Mouse (Mus musculus) ovary, adult 18-20 months (tissue): ENCODE results near the gene Ager.

Experiments
- DNase-seq: peaks from one replicate; pipeline ENCODE4 v3.0.0; 2022; ENCODE audit warnings: low spot score, mixed read lengths

The Ager gene

DNA sequence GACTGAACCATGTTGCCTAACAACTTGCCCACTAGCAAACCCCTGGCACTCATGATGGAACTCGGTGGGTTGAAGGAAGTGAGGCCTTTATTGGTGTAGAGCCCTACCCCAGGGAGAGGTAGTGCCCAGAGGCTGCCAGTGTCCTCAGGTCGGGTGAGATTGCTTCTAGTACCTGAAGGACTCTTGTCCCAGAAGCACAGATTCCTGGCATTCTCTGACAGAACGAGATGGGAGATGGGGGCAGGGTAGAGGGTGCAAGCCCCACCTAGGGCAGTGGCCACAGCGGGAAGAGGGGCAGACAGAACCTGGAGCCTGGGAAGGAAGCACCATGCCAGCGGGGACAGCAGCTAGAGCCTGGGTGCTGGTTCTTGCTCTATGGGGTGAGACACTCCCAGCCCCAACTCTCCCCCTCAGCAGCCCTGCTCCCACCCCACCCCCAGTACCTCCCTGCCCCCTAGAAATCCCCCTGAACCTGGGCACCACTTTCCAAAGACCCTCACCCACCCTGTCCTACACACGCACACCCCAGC is at the start of gene Ager:
Ager (plus strand) TSS at position 297 of the 530 bp plus-strand sequence.
- DNase-seq, result no peak

DNA sequence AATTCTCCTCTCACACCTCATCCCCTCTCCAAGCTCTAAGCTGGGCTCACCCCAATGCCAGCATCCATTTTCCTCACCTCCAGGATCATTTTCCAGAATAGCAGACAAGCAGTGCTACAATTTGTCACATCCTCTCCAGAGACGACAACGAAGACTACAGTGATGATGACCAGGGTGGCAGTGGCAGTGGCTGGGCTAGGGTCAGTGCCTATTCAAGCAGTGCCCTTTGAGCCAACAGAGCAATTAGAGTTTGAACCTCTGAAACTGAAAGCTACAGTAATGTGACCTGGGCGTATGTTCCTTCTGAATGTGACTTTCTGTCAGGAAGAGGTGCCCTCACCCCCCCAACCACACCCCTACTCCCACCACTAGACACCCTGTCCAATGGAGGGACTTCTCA is 48.5 kb upstream of the Ager start:
- DNase-seq, result no peak

DNA sequence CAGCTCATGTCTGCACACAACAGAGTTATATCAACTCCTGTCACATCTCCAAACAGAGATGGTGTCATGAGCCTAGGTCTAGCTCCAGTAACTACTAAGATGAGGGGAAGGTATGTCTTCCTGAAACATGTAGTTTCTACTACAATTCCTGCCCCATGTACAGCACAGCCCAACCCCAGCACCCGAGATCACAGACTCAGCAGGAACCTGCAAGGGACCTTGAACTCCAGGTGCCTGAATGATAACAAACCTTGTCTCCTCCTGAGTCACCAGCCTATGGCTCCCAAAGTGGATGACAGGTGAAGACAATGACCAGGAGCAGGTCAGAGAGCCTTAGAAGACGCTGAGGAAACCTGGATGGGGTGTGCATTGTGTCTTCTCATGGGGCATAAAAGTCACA is 47.8 kb upstream of the Ager start:
- DNase-seq, result no peak

DNA sequence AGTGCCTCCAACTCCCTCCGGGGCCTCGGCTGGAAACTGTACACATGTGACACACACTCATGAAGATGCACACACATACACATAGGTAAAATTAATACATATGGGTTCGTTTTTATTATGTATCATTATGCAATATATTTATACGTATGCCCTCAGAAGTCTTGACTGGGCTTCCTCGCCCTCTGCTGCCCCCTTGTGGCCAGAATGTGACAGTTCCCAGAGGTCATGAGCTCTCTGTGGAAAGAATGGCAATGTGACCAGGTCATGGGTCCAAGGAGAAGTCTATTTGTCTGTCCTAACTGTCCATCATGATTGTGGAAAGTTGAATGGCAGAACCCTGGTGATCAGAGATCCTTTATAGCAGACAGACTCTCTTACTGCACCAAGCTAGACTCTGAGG is 42.2 kb upstream of the Ager start:
- DNase-seq, result no peak

DNA sequence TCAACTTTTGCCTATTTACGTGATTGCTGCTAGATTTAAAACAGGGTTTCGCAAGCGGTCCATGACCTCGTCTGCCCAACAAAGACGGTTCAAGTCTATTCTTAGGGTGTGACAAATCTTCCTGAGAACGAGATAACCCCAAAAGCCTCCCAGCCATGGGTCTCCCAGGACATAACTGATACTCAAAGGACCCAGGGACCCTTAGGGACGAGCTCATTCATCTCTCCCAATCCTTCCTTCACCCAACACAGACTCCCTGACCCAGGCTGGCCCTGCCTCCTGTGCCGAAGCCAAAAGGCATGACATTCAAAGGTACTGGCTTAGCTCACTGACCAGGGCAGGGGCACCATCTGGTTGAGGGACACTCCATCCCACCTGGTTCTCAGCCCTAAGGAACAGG is 41.3 kb upstream of the Ager start:
- DNase-seq, result no peak

DNA sequence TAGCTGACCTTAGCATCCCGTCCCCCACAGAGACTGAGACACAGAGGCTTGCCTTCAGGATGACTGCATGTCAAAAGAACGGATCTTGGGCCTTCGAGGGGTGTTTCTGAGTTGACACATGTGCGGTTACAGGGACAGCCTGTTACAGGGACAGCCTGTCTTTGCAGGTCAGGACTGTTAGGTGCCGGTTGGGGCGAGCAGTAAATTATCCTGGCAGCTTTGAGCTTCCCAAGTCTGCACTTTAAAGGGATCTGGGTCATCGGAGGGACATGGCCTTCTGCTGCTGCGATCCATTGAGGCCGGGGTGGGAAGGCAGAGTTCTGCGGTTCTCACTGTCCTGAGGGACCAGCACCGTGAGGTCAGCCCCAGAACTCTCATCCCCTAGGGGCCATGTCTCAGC is 40.3 kb upstream of the Ager start:
- DNase-seq, result no peak

DNA sequence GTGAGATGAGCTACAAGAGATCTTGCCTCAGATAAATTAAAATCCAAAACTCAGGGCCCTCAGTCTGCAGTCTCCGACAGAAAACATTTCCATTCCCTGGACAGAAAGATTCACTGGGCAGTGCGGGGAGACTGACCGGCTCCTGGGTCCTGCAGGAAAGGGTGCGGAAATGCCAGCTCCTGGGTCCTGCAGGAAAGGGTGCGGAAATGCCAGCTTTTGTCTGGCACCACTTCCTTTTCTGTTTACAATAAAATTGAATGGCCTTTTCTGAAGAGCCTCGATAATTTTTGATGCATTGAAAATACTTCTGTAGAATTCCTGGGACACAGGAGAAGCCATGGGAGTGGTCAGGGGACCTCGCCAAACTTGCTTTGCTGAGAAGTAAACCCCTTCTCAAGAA is 38.5 kb upstream of the Ager start:
- no peak for DNase-seq

DNA sequence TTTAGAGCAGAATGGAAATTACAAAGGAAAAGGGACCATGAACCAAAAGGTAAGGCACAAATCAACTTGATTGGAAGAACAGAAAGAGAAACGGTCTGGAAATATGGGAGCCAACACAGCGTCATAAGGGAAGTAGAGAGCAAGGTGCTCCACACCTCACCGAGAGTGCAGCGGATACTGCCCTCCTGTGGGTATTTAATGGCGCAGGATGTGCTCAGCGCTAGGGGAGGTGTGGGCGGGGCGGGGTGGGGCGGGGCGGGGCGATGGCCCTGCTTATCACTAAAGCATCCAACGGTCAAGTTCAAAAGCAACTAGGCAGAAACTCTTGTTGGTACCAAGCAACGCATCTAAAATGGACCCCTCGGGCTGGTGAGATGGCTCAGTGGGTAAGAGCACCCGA is 37.8 kb upstream of the Ager start:
- no peak for DNase-seq

DNA sequence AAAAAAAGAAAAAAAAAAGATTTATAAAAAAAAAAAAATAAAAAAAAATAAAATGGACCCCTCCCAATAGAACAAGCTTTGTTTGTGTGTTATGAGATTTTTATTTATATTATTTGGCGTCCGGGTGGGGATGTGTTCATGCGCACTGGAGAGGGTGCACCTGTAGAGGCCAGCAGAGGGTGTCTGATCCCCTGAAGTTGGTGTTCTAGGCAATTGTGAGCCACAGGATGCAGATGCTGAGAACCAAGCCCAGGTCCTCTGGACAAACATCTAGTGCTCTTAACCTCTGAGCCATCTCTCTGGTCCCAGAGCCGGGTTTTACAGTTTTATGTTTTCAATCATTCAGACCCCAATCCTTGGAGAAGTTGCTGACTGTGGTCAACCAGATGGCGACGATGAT is 37.2 kb upstream of the Ager start:
- no peak for DNase-seq

DNA sequence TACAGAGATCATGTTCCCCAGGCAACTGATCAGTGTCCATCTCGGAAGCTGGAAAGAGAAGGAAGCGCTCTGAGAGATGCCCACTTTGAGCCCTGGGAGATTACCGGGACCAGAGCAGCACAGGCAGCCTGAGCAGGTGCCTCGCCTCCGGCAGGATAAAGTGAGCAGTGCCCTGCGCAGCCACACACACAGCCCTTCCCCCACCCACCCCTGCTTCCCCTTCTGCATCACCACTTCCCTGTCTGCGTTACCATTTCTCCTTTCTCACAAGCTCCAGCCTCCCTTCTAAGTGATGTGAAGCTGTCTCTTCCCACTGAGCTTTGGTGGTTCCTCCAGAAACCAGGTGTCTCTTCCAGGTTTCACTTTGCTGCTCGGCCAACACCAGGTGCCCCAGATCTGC is 36.5 kb upstream of the Ager start:
- DNase-seq, result no peak

DNA sequence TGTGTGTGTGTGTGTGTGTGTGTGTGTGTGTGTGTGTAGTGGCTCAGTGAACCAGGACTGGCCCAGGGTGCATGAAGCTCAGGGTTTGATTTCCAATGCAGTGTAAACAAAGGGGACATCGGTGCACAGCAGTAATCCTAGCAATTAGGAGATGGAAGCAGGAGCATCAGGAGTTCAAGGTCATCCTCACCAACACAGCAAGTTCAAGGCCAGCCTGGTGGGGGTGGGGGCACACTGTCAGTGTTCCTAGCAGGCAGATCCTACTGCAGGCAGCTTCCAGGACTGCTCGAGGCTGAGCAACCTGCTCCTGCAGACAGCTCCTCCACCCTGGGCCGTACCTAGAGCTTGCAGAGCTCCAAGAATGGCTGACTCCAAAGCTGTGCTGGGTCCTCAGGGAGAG is 35.1 kb upstream of the Ager start:
- DNase-seq, result no peak

DNA sequence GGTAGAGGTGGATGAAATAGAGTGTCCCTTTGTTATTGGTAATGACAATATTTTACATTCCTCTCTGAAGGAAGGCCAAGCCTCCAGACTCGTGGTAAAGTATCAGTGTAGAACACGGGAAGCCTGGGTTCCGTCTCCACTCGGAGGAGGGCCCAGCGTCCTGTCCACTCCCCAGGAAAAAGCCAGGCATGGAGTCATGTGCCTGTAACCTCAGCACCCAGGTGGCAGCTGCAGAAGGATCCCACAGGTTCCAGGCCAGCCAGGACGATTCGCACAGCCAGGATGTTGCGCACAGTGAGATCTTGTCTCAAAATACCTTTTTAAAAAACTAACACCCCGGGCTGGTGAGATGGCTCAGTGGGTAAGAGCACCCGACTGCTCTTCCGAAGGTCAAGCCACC is 34.3 kb upstream of the Ager start:
- no peak for DNase-seq

DNA sequence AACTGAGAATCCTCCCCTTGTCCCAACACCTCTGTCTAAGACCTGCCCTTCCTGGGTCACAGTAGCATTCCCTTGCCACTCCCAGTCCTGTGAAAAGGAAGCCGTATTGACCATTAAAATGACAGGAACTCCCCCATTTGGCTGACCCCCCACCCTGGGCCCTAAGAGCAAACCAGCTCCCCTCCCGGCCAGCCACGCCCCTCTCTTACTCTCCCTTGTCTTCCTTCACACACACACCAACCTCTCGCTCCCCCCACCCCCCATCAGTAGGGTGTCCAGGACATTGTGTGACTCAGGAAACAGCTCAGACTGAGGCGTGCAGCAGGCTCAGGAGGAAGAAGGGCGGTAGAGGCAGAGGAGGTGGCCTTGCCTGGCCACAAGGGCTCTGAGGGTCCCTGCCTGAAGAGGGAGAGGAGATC is 33.6 kb upstream of the Ager start, which contains the start of gene Notch4:
Notch4 (plus strand) TSS at position 266 of the 419 bp plus-strand sequence.
- no peak for DNase-seq

DNA sequence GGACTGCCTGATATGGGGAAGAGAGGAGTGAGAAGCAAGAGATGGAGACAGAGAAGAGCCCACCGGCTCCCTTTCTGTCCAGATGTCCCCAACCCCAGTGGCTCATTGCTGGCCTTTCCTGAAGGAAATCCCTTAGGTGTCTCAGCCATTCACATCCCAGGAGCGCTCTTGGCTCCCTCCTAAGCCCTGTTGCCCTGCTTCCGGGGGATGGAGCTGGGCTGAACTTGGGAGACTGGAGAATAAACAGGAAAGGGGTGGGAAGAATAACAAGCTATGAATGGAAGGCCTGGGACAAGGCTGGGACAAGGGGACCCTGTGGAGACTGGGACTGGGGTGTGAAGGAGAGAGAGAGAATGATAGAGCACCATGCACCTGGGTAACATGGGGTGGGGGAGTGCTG is 32.9 kb upstream of the Ager start:
- no peak for DNase-seq

DNA sequence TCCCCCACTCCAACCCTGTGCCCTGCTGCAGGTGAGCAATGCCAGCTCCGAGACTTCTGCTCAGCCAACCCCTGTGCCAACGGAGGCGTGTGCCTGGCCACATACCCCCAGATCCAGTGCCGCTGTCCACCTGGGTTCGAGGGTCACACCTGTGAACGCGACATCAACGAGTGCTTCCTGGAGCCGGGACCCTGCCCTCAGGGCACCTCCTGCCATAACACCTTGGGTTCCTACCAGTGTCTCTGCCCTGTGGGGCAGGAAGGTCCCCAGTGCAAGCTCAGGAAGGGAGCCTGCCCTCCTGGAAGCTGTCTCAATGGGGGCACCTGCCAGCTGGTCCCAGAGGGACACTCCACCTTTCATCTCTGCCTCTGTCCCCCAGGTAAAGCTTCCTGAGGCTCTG is 30.4 kb upstream of the Ager start:
- DNase-seq, result no peak

DNA sequence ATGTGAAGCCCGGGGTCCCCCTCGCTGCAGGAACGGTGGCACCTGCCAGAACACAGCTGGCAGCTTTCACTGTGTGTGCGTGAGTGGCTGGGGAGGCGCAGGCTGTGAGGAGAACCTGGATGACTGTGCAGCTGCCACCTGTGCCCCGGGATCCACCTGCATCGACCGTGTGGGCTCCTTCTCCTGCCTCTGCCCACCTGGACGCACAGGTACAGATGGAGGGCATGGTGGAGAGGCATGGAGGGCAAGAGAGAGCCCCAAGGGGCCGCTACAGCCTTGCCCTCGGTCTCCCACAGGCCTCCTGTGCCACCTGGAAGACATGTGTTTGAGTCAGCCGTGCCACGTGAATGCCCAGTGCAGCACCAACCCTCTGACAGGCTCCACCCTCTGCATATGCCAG is 29.2 kb upstream of the Ager start:
- no peak for DNase-seq

DNA sequence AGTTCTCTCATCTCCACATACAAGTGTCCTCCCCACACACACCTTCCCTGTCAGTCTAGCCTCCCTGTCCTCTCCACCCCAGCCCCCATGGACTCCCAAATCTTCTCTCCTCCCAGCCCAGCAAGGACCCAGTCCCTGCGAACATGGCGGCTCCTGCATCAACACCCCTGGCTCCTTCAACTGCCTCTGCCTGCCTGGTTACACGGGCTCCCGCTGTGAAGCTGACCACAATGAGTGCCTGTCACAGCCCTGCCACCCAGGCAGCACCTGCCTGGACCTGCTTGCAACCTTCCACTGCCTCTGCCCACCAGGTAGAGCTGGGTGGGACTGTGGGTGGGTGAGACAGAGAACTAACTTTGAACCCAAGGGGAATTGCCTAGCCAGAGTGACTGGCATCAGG is 27.7 kb upstream of the Ager start:
- DNase-seq, result no peak

DNA sequence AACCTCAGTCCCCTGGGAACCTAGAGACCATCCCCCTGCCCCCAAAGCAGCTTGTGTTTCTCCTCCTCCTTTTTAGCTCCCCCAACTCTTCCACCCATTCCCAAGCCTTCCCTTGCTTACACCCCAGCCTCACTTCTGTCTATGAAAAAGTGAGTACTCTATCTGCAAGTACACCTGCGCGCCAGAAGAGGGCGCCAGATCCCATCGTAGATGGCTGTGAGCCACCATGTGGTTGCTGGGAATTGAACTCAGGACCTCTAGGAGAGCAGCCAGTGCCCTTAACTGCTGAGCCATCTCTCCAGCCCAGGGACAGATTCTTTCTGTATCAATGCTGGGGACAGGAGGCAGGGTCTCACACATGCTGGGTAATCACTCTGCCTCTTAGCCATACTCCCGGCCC is 25.8 kb upstream of the Ager start:
- DNase-seq, result no peak

DNA sequence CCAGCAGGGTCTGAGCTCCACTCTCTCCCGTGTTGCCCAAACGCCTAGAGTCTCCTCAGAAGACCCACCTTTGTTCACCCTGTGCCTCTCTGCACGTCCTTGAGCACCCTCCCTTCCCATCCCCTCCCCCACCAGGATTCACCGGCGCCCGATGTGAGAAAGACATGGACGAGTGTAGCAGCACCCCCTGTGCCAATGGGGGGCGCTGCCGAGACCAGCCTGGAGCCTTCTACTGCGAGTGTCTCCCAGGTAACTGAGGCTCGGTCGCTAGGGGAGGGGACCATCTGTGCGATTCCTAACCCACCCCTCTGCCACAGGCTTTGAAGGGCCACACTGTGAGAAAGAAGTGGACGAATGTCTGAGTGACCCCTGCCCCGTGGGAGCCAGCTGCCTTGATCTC is 25.3 kb upstream of the Ager start:
- DNase-seq, result no peak

DNA sequence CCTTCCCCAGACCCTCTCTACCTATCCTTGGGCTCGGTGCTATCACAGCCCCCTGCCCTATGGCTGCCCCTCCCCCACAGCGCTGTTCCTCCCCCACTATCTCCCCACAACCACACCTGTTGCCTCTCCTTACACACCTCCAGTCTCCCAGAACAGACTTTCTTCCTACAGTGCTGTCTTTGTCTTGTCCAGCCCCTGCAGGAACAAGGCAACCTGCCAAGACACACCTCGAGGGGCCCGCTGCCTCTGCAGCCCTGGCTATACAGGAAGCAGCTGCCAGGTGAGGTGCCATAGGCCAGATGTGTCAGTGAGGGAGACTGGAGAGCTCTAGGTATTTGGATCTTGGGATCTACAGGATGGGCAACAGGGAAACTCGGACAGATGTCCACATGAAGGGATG is 21.1 kb upstream of the Ager start:
- DNase-seq, result no peak

DNA sequence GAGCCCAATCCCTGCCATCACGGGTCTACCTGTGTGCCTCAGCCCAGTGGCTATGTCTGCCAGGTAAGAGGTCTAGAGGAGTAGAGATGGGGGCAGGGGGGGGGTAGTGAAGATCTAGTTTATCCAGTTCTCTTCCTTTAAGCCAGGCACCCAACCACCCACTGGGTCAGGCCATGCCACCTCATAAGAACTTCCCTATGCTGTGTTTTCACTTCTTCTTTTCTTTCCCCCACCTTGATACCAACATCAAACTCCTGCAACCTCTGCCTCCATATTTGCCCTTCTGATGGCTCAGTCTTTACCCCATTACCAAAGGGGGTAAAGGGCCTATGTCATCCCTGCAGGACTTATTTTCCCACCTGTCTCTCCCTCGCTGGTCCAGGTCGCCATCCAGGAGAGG is 19.6 kb upstream of the Ager start:
- no peak for DNase-seq

DNA sequence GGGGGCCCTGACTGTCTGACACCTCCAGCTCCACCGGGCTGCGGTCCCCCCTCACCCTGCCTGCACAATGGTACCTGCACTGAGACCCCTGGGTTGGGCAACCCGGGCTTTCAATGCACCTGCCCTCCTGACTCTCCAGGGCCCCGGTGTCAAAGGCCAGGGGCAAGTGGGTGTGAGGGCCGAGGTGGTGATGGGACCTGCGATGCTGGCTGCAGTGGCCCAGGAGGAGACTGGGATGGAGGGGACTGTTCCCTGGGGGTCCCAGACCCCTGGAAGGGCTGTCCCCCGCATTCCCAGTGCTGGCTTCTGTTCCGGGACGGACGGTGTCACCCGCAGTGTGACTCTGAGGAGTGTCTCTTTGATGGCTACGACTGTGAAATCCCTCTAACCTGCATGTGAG is 15.1 kb upstream of the Ager start:
- DNase-seq, result no peak

DNA sequence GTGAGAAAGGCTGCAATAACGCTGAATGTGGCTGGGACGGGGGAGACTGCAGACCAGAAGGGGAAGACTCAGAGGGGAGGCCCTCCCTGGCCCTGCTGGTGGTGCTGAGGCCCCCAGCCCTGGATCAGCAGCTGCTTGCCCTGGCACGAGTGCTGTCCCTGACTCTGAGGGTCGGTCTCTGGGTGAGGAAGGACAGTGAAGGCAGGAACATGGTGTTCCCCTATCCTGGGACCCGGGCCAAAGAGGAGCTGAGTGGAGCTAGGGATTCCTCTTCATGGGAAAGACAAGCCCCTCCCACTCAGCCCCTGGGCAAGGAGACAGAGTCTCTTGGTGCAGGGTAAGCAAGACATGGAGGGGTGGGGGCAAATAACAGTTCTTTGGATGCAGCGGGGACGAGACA is 14.3 kb upstream of the Ager start:
- DNase-seq, result no peak

DNA sequence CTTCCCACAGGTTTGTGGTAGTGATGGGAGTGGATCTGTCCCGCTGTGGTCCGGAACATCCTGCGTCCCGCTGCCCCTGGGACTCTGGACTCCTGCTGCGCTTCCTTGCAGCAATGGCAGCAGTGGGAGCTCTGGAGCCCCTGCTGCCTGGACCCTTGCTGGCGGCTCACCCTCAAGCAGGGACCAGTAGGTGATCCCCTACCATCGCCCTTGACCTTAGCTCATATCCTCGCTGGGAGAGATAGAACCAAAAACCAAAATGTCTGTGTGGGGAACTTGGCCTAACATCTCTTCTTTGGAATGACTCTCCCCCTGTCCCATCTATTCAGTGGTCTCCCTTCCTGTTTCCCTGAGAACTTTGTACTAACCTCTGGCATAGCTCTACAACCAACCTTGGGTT is 13.8 kb upstream of the Ager start:
- no peak for DNase-seq

DNA sequence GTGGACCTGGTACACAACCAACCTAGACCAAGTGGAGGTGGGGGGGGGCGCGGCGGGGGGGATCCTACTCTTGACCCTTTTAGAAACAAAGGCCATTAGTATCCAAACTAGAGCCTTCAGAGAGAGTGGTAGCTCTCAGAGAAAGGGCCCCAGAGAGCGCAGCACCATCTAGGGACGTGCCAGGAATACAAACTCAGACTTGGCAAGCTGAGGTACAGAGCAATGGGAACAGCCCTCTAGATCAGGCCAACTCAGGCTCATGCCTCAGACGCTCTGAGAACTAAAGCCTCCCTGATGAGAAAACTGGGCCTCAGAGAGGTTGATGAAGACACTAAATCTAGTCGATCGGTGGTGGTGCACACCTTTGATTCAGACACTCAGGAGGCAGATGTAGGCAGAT is 12.5 kb upstream of the Ager start:
- no peak for DNase-seq
